Mouse (Mus musculus) gastrocnemius, adult 18-20 months (tissue): ENCODE results near the gene Aox3. TPM values are rescaled to one million over a fixed set of nuclear protein-coding genes. Genes with fewer than 3 reads are reported as not detected.

Experiments used
- DNase-seq: peaks from one replicate; pipeline ENCODE4 v3.0.0; 2021; ENCODE audit warnings: low spot score
- long read RNA-seq, 2 experiments: library from polyadenylated mRNA; stranded (forward); transcript quantifications; one replicate each; pipeline ENCODE4 v2.0.0; 2021
- total RNA-seq, 2 experiments: library from RNA; stranded (reverse); gene quantifications; 2 replicates each; pipeline ENCODE4 v1.2.3; 2021

Gene Aox3
- 1 to 10 TPM in 1 of 2 experiments, under 1 TPM in 1; 0.75 to 1.9 TPM for total RNA-seq
- long read RNA-seq, experiment 1, full-length matches to known transcripts, result 2 of 2 reads
- long read RNA-seq, experiment 1, partial matches to known transcripts, result 0 of 2 reads
- long read RNA-seq, experiment 1, other reads (novel, unspliced or antisense), result 0 of 2 reads
- long read RNA-seq, experiment 2, result 0 reads

- peak; percentile 84 for DNase-seq
Observed at GRCm38 (mm10) chr1:58112880-58113279, at the start of gene Aox3. TSS of gene Aox3 (plus strand) at chr1:58113130.

GRCm38 (mm10) chr1:58065151-58065550, 47.8 kb upstream of the Aox3 start:
- no peak for DNase-seq

GRCm38 (mm10) chr1:58065606-58066005, 47.3 kb upstream of the Aox3 start:
- peak; percentile 31 for DNase-seq

- no peak for DNase-seq
Observed at GRCm38 (mm10) chr1:58069181-58069580, 43.7 kb upstream of the Aox3 start.

- no peak for DNase-seq
Observed at GRCm38 (mm10) chr1:58070091-58070490, 42.8 kb upstream of the Aox3 start.

GRCm38 (mm10) chr1:58071006-58071405, 41.9 kb upstream of the Aox3 start:
- no peak for DNase-seq

- no peak for DNase-seq
Observed at GRCm38 (mm10) chr1:58071509-58071908, 41.4 kb upstream of the Aox3 start.

GRCm38 (mm10) chr1:58072416-58072815, 40.5 kb upstream of the Aox3 start:
- no peak for DNase-seq

GRCm38 (mm10) chr1:58072991-58073730, 39.8 kb upstream of the Aox3 start:
- peak; percentile 13 for DNase-seq

GRCm38 (mm10) chr1:58074266-58074665, 38.7 kb upstream of the Aox3 start:
- DNase-seq, result no peak

GRCm38 (mm10) chr1:58077882-58078281, 35.0 kb upstream of the Aox3 start:
- DNase-seq, result no peak

GRCm38 (mm10) chr1:58078390-58078789, 34.5 kb upstream of the Aox3 start:
- no peak for DNase-seq

GRCm38 (mm10) chr1:58079689-58080088, 33.2 kb upstream of the Aox3 start:
- no peak for DNase-seq

GRCm38 (mm10) chr1:58080446-58080845, 32.5 kb upstream of the Aox3 start:
- DNase-seq, result no peak

- no peak for DNase-seq
Observed at GRCm38 (mm10) chr1:58081356-58081755, 31.6 kb upstream of the Aox3 start.

GRCm38 (mm10) chr1:58089316-58089715, 23.6 kb upstream of the Aox3 start:
- peak; percentile 54 for DNase-seq

- DNase-seq, result no peak
Observed at GRCm38 (mm10) chr1:58090191-58090590, 22.7 kb upstream of the Aox3 start.

GRCm38 (mm10) chr1:58091213-58091612, 21.7 kb upstream of the Aox3 start:
- no peak for DNase-seq

GRCm38 (mm10) chr1:58091992-58092560, 20.9 kb upstream of the Aox3 start:
- DNase-seq, result no peak

GRCm38 (mm10) chr1:58097338-58097737, 15.6 kb upstream of the Aox3 start:
- no peak for DNase-seq

- DNase-seq, result no peak
Observed at GRCm38 (mm10) chr1:58099119-58099518, 13.8 kb upstream of the Aox3 start.

- peak; percentile 73 for DNase-seq
Observed at GRCm38 (mm10) chr1:58101531-58102146, 11.3 kb upstream of the Aox3 start.
